Mouse (Mus musculus) forebrain, embryonic 16.5 days (tissue): ENCODE measurements around the gene Gm11037. TPM values are rescaled to one million over a fixed set of nuclear protein-coding genes. Genes with fewer than 3 reads are reported as not detected.

Source experiments
- ATAC-seq: fragments of 200-750 bp; cut with Nextera tagmentation; 2 replicates; pipeline ENCODE4 v1.8.0; 2017; ENCODE audit warnings: mild to moderate bottlenecking, moderate library complexity
- H3K27ac ChIP-seq: fragments of 300-500 bp; sonication (generic); 2 replicates; pipeline ENCODE4 v1.5.1; 2014; ENCODE audit warnings: low read length, control low read depth
- H3K27me3 ChIP-seq: fragments of 300-500 bp; sonication (generic); replicated peaks from 2 replicates; pipeline ENCODE4 v1.6.1; 2014; ENCODE audit warnings: low read length; ENCODE audit not compliant: control insufficient read depth, insufficient read depth
- H3K36me3 ChIP-seq: fragments of 300-500 bp; sonication (generic); 2 replicates; pipeline ENCODE4 v1.6.1; 2014; ENCODE audit not compliant: control insufficient read depth, insufficient read depth
- H3K4me1 ChIP-seq: fragments of 300-500 bp; sonication (generic); replicated peaks from 2 replicates; pipeline ENCODE4 v1.6.1; 2014; ENCODE audit warnings: low read length; ENCODE audit not compliant: control insufficient read depth, insufficient read depth
- H3K4me2 ChIP-seq: fragments of 300-500 bp; sonication (generic); 2 replicates; pipeline ENCODE4 v1.6.1; 2014; ENCODE audit warnings: mild to moderate bottlenecking, low read length, control low read depth
- H3K4me3 ChIP-seq: fragments of 300-500 bp; sonication (generic); replicated peaks from 2 replicates; pipeline ENCODE4 v1.5.1; 2014; ENCODE audit warnings: mild to moderate bottlenecking, low read length, control low read depth
- H3K9ac ChIP-seq: fragments of 300-500 bp; sonication (generic); replicated peaks from 2 replicates; pipeline ENCODE4 v1.6.1; 2014; ENCODE audit warnings: low read depth, low read length, control low read depth
- H3K9me3 ChIP-seq: fragments of 300-500 bp; sonication (generic); 2 replicates; pipeline ENCODE4 v1.6.1; 2016; ENCODE audit warnings: low read length; ENCODE audit not compliant: control insufficient read depth
- whole genome bisulfite sequencing: fragments of 180-500 bp; shearing (Covaris S2); extraction: QIAGEN DNeasy Blood & Tissue Kit; methylation state at CpG from one replicate; pipeline ENCODE4 v1.1.7; 2014; 5-methylcytosine and 5-hydroxymethylcytosine counted together
- polyA plus RNA-seq: library from polyadenylated mRNA; unstranded; fragments of >200 nt; fragmentation: Nextera tagmentation; extraction: Ambion mirVana; gene quantifications from 2 replicates; pipeline ENCODE4 v1.2.1, GENCODE M21; 2015

Gm11037 gene
- polyA plus RNA-seq, 1 experiment from 2014 or later, result not detected

DNA sequence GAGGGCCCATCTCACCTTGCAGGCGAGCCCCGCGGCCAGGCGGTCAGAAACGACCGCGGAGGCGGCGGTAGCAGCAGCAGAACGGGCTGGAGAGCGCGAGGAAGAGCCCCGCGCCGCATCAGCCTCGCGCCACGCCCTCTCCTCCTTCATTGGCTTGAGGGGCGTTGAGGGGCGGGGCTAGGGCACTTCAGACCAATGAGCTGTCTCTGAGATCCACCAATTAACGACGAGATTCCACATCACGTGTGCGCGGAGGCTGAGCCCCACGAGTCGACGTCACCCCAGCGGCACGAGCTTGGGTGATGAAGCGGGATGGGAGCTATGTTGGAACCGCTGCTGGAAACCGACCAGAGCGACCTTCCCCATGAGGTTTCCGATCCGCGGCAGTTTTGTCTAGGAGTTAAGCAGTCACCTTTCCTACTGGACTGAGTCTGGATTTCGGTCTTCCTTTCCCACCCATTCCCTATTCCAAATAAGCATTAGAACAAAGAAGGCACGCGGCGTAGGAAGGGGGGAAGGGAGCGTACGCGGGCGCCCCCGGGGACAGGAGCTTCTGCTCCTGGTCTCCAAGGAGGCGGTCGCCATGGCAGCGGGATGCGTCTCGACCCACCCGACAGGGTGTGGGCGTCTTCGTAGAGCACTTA, 26.8 kb downstream of the Gm11037 start, which contains the start of gene 1700037H04Rik:
TSS of gene 1700037H04Rik (minus strand) at position 144 of the 644 bp plus-strand sequence.
- peak within 1 kb of the TSS; percentile 85 for H3K9ac ChIP-seq
- H3K27ac ChIP-seq, result peak within 1 kb of the TSS; percentile 96
- no peaks in the 10 kb centered on the region for H3K27me3 ChIP-seq
- under 1% methylated on average over 54 of the region's 54 CpGs for WGBS
- H3K4me3 ChIP-seq, result peak within 1 kb of the TSS; percentile 95
- no peaks in the 10 kb centered on the region for H3K9me3 ChIP-seq
- no peaks in the 10 kb centered on the region for H3K36me3 ChIP-seq
- H3K4me2 ChIP-seq, result peak within 1 kb of the TSS; percentile 84
- ATAC-seq, result peak; percentile 97
- peaks cover 23% of the 10 kb centered on the region for H3K4me1 ChIP-seq

- Histone ChIP-seq H3K4me2 (peak overlapping the region; percentile 84), H3K27me3 (no peaks in the 10 kb centered on the region), H3K27ac (peak overlapping the region; percentile 96), H3K9me3 (no peaks in the 10 kb centered on the region), H3K4me1 (peaks cover 23% of the 10 kb centered on the region), H3K36me3 (no peaks in the 10 kb centered on the region), H3K4me3 (peak overlapping the region; percentile 95), H3K9ac (peak overlapping the region; percentile 63)
- WGBS, result under 1% methylated on average over 17 of the region's 17 CpGs
- ATAC-seq, result no peak
Observed at GRCm38 (mm10) chr2:131160671-131161111, 27.4 kb downstream of the Gm11037 start.

- Histone ChIP-seq H3K9ac (no peak overlapping the region), H3K4me3 (no peak overlapping the region), H3K4me1 (peaks cover 9% of the 10 kb centered on the region), H3K36me3 (no peaks in the 10 kb centered on the region), H3K9me3 (no peaks in the 10 kb centered on the region), H3K4me2 (no peak overlapping the region), H3K27ac (no peak overlapping the region), H3K27me3 (no peaks in the 10 kb centered on the region)
- no peak for ATAC-seq
- 77% methylated on average over 7 of the region's 7 CpGs for WGBS
Observed at GRCm38 (mm10) chr2:131163924-131164323, 30.6 kb downstream of the Gm11037 start.

DNA sequence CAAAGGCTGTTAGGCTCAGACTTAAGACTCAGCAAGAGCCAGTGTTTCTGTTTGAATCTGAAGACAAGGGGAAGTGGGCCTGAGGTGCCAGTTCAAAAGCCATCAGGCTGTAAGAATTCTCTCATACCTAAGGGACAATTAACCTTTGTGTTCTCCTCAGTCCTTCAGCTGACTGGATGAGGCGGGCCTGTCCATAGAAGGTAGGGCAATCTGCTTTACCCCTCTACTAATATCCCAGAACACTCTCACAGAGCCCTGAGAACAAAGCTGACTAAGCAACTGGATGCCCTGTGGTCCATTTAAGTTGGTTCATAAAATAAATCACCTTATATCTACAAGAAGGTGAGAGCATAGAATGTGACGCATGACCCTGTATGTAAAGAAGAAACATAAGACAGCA, 32.9 kb downstream of the Gm11037 start:
- Histone ChIP-seq H3K36me3 (no peaks in the 10 kb centered on the region), H3K9ac (no peak overlapping the region), H3K27me3 (0 out of 2 replicates have a peak, but pooled peaks cover 3% of the 10 kb centered on the region), H3K9me3 (no peaks in the 10 kb centered on the region), H3K27ac (no peak overlapping the region), H3K4me3 (no peak overlapping the region), H3K4me2 (no peak overlapping the region), H3K4me1 (peaks cover 3% of the 10 kb centered on the region; the same call in 1 of the 2 replicates)
- 88% methylated on average over 2 of the region's 2 CpGs for WGBS
- ATAC-seq, result no peak

DNA sequence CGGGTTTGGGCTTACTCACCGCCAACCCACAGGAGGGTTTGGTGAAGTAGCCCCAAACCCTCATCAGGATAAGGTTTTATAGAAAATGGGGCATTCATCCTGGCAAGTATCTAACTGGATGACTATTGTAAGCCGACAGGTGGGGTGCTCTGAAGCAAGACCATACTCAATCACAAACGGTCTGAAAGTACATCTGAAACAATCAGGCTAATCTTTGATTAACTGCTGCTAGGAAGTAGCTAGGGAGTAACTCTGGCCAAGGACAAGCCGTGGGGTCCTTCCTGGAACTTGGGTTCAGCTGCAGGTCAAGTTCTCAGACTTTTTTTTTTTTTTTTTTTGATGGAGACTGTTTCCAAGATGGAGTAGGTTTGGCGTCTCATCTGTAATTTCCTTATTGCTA, 34.7 kb downstream of the Gm11037 start:
- Histone ChIP-seq H3K27me3 (peaks cover 14% of the 10 kb centered on the region), H3K36me3 (0 out of 2 replicates have a peak, but pooled peaks cover 2% of the 10 kb centered on the region), H3K4me3 (no peak overlapping the region), H3K9ac (no peak overlapping the region), H3K4me2 (no peak overlapping the region), H3K4me1 (peaks cover 3% of the 10 kb centered on the region; the same call in 1 of the 2 replicates), H3K27ac (no peak overlapping the region), H3K9me3 (no peaks in the 10 kb centered on the region)
- ATAC-seq, result no peak
- WGBS, result 86% methylated on average over 6 of the region's 6 CpGs

DNA sequence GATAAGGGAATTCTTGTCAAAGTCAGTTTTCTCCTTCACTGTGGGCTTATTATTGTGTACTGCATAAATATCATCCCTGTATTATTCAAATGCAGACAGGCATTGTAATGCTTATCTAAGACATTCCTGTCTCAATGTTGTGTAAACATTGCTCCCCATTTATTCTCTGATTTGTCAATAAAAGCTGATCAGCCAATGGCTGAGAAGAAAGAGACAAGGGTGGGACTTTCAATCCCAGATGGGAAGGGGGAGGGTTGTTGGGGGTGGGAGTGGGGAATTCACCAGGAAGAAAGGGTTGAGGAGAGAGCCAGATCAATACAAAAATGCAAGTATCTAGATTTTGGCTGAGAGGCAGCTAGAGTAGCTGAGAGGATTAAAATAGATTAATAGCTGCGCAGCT, 35.6 kb downstream of the Gm11037 start:
- peak; percentile 32; the same call in 1 of the 2 replicates for ATAC-seq
- Histone ChIP-seq H3K36me3 (0 out of 2 replicates have a peak, but pooled peaks cover 2% of the 10 kb centered on the region), H3K27ac (no peak overlapping the region), H3K9ac (no peak overlapping the region), H3K4me1 (peaks cover 4% of the 10 kb centered on the region), H3K9me3 (no peaks in the 10 kb centered on the region), H3K27me3 (peaks cover 14% of the 10 kb centered on the region), H3K4me3 (no peak overlapping the region), H3K4me2 (no peak overlapping the region)
- whole genome bisulfite sequencing, result 59% methylated on average over 1 of the region's 1 CpGs

DNA sequence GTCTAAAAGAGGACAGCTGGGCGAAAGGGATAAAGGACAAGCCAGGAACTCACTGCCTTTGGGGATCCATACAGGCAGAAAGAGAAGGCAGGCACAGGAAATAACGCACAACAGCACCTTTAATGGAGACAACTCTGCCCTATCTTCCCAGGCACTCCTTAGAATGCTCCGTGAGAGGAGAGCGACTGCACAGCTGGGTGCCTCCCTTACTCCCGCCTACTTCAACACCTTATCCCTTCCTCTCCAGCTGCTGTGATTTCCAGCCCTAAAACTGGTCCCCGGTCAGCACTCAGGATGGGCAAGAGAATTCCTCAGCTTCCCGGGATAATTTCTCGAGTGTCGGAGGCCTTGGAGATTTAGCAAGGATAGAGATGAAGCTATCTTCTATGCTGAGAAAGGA, 37.6 kb downstream of the Gm11037 start:
- 21% methylated on average over 9 of the region's 9 CpGs for WGBS

DNA sequence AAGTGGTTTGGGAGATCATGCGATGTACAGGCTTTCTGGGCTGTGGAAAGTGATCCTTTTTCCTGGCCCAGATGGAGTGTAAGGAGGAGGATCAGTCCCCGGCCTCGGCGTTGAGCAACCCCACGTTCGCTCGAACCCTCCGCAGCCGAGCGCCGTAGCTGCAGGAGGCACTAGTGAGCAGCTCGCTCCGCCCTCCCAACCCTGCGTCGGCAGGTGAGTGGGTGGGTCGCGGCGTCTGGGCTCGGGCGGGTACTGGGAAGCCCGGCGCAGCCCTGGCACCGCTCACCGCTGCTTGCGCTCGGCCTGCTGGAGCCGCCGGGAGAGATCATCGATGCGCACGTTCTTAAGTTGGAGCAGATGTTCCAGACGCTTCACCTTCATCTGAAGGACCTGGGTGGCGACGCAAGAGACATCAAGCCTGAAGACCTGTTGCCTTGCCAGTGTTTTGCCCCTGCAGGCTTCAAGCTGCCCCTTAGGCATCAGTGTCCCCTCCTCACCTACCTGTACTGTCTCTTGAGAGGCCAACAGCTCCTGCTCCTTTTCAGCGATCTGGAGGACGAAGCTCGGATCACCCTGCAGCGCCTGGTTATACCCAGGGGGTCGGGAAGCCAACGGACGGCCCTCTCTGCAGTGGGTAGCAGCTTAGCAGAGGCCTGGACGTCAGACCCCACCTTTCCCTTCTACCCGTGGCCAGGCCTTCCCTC, 38.3 kb downstream of the Gm11037 start:
- WGBS, result 16% methylated on average over 43 of the region's 43 CpGs
- Histone ChIP-seq H3K36me3 (0 out of 2 replicates have a peak, but pooled peaks cover 2% of the 10 kb centered on the region), H3K27me3 (peaks cover 14% of the 10 kb centered on the region), H3K4me2 (0 out of 2 replicates have a peak overlapping the region, but pooled peaks have one; percentile 8), H3K27ac (no peak overlapping the region), H3K4me3 (no peak overlapping the region), H3K9me3 (no peaks in the 10 kb centered on the region), H3K9ac (0 out of 2 replicates have a peak overlapping the region, but pooled peaks have one; percentile 15), H3K4me1 (peaks cover 16% of the 10 kb centered on the region)
- ATAC-seq, result no peak

More for the DNA sequence above, 37.6 kb downstream of the Gm11037 start:
- Histone ChIP-seq H3K27ac (no peak overlapping the region), H3K4me2 (no peak overlapping the region), H3K36me3 (0 out of 2 replicates have a peak, but pooled peaks cover 2% of the 10 kb centered on the region), H3K4me1 (peaks cover 11% of the 10 kb centered on the region), H3K27me3 (peaks cover 14% of the 10 kb centered on the region), H3K9me3 (no peaks in the 10 kb centered on the region), H3K4me3 (no peak overlapping the region), H3K9ac (no peak overlapping the region)
- no peak for ATAC-seq

GRCm38 (mm10) chr2:131172322-131172721, 39.0 kb downstream of the Gm11037 start:
- Histone ChIP-seq H3K36me3 (0 out of 2 replicates have a peak, but pooled peaks cover 2% of the 10 kb centered on the region), H3K4me2 (no peak overlapping the region), H3K4me1 (peaks cover 24% of the 10 kb centered on the region), H3K27me3 (peaks cover 14% of the 10 kb centered on the region), H3K9ac (no peak overlapping the region), H3K4me3 (no peak overlapping the region), H3K9me3 (no peaks in the 10 kb centered on the region), H3K27ac (no peak overlapping the region)
- WGBS, result 52% methylated on average over 9 of the region's 9 CpGs
- no peak for ATAC-seq
